Mouse (Mus musculus) C2C12 (cell line): Measurements from ENCODE around the gene Gm28048. TPM values are rescaled to one million over a fixed set of nuclear protein-coding genes. Genes with fewer than 3 reads are reported as not detected.

Experiments
- H3K27me3 ChIP-seq: one replicate; pipeline ENCODE4 v1.6.1; 2011; ENCODE audit not compliant: control insufficient read depth, insufficient read depth, insufficient read length
- H3K36me3 ChIP-seq: one replicate; pipeline ENCODE4 v1.6.1; 2011; ENCODE audit not compliant: control insufficient read depth, insufficient read depth
- H3K4me3 ChIP-seq: one replicate; pipeline ENCODE4 v1.5.1; 2011; ENCODE audit warnings: mild to moderate bottlenecking, control low read depth; ENCODE audit not compliant: poor library complexity, insufficient read depth, severe bottlenecking
- H3K79me2 ChIP-seq: one replicate; pipeline ENCODE4 v1.6.1; 2011; ENCODE audit not compliant: control insufficient read depth, insufficient read depth
- H3K79me3 ChIP-seq: one replicate; pipeline ENCODE4 v1.6.1; 2011; ENCODE audit warnings: low read depth, control low read depth
- H3ac ChIP-seq: one replicate; pipeline ENCODE3; 2011; ENCODE audit warnings: low read depth; ENCODE audit not compliant: control insufficient read depth, insufficient read length
- CEBPB ChIP-seq: IDR thresholded peaks from one replicate; pipeline ENCODE4 v1.6.1; 2011; ENCODE audit warnings: low read depth, mild to moderate bottlenecking, control low read depth, moderate library complexity
- CTCF ChIP-seq: IDR thresholded peaks from one replicate; pipeline ENCODE4 v1.5.1; 2011; ENCODE audit not compliant: control insufficient read depth, insufficient read depth, insufficient read length
- FOSL1 ChIP-seq: IDR thresholded peaks from one replicate; pipeline ENCODE4 v1.8.0; 2011; ENCODE audit warnings: mild to moderate bottlenecking, low read length; ENCODE audit not compliant: poor library complexity, insufficient read depth, severe bottlenecking
- MAX ChIP-seq: IDR thresholded peaks from one replicate; pipeline ENCODE4 v1.6.1; 2011; ENCODE audit warnings: mild to moderate bottlenecking, control low read depth
- MYOD1 ChIP-seq: IDR thresholded peaks from one replicate; pipeline ENCODE4 v1.6.1; 2011; ENCODE audit warnings: low read depth; ENCODE audit not compliant: control insufficient read depth, insufficient read length
- MYOG ChIP-seq: IDR thresholded peaks from one replicate; pipeline ENCODE4 v1.6.1; 2011; ENCODE audit not compliant: control insufficient read depth, insufficient read length; ENCODE audit errors: extremely low read depth
- USF1 ChIP-seq: IDR thresholded peaks from one replicate; pipeline ENCODE4 v1.6.1; 2011; ENCODE audit warnings: low read depth, mild to moderate bottlenecking, control low read depth, moderate library complexity
- polyA plus RNA-seq: library from polyadenylated mRNA; unstranded; fragments of >200 nt; fragmentation: generic; extraction: Trizol; gene quantifications from one replicate; pipeline ENCODE4 v1.2.1, GENCODE M21; 2012; ENCODE audit warnings: missing spikeins

The Gm28048 gene
- polyA plus RNA-seq, 1 experiment: 1.4 TPM

- Histone ChIP-seq H3K36me3 (no peaks in the 10 kb centered on the region), H3K27me3 (no peaks in the 10 kb centered on the region), H3K79me2 (peaks cover 16% of the 10 kb centered on the region), H3K4me3 (no peak overlapping the region), H3K79me3 (peaks cover 11% of the 10 kb centered on the region), H3ac (no peak overlapping the region)
- TF ChIP-seq FOSL1 (no peak), CTCF (no peak), CEBPB (no peak), USF1 (no peak), MYOD1 (no peak), MYOG (no peak), MAX (no peak)
Measured at GRCm38 (mm10) chr11:22985510-22985909, 3.6 kb upstream of the Gm28048 start.

- Histone ChIP-seq H3K36me3 (peaks cover 13% of the 10 kb centered on the region), H3K27me3 (no peaks in the 10 kb centered on the region), H3K4me3 (no peak overlapping the region), H3K79me3 (peaks cover 36% of the 10 kb centered on the region), H3ac (no peak overlapping the region), H3K79me2 (peaks cover 41% of the 10 kb centered on the region)
- TF ChIP-seq CTCF: no peak
Measured at GRCm38 (mm10) chr11:22982846-22983245, 956 bp upstream of the Gm28048 start.

DNA sequence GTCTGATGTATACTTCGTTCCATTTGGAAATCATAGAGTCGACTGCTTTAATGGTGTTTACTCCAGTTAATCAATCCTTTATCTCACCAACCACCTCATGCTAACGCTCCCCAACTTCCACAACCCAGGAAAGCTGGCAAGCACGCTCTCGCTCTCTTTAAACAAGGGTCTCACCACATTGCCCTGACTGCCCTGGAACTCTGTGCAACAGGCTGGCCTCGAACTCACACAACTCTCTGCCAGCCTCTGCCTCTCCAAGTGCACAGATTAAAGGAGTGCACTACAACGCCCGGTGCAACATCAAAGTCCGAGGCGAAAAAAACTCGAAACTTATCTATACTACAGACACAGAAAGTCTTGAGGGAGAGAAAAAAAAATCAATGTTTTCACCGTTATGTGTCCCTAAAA, 343 bp downstream of the Gm28048 start:
- H3K79me3 ChIP-seq: peaks cover 43% of the 10 kb centered on the region
- H3K79me2 ChIP-seq: peaks cover 54% of the 10 kb centered on the region
- peak overlapping the region; percentile 59 for H3K4me3 ChIP-seq
- H3K27me3 ChIP-seq: no peaks in the 10 kb centered on the region
- TF ChIP-seq USF1: no peak
- TF ChIP-seq MYOG: no peak
- no peak for TF ChIP-seq MAX
- TF ChIP-seq FOSL1: no peak
- no peak for TF ChIP-seq MYOD1
- no peak for TF ChIP-seq CEBPB
- TF ChIP-seq CTCF: no peak
- peak overlapping the region; percentile 74 for H3ac ChIP-seq
- H3K36me3 ChIP-seq: peaks cover 18% of the 10 kb centered on the region

DNA sequence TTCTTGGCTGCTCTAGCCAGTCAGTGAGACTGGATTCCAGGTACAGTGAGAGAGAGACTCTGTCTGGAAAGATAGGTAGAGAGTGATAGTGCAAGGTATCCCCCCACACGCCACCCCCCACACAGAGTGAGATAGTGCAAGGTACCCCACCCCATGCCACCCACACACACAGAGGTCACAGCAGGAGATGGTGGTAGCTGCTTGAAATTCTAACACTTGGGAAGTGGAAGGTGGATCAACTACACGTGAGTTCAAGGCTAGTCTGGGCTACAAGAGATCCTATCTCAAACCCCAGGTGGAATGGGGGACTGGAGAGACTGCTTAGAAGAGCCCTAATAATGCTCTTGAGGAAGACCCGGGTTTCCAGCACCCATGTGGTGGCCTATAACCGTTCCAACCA, 849 bp downstream of the Gm28048 start:
- TF ChIP-seq MYOD1: no peak
- TF ChIP-seq CEBPB: no peak
- no peak for TF ChIP-seq FOSL1
- TF ChIP-seq USF1: no peak
- TF ChIP-seq MAX: no peak
- no peak for TF ChIP-seq MYOG
- TF ChIP-seq CTCF: no peak

DNA sequence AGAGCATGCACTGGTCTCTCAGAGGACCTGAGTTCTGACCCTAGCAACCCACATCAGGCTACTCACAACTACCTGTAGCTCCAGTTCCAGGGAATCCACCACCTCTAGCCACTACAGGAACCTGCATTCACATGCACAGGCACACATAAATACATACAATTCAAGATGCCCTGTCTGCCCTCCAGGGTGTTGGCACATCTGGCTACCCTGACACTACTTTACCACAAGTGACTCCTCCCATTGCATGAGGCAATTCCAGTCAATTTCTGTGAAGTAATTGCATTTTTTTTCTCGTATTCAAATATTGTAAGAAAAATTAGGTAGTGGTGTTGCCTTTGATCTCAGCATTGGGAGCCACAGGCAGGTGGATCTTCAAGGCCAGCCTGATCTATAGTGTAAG, 2.7 kb downstream of the Gm28048 start:
- H3K79me2 ChIP-seq: peaks cover 77% of the 10 kb centered on the region
- H3K4me3 ChIP-seq: no peak overlapping the region
- no peaks in the 10 kb centered on the region for H3K27me3 ChIP-seq
- no peak overlapping the region for H3ac ChIP-seq
- no peak for TF ChIP-seq MYOD1
- TF ChIP-seq MAX: no peak
- no peak for TF ChIP-seq CEBPB
- no peak for TF ChIP-seq FOSL1
- TF ChIP-seq MYOG: no peak
- no peak for TF ChIP-seq CTCF
- no peak for TF ChIP-seq USF1
- H3K36me3 ChIP-seq: peaks cover 29% of the 10 kb centered on the region
- peaks cover 63% of the 10 kb centered on the region for H3K79me3 ChIP-seq

More for the DNA sequence above, 849 bp downstream of the Gm28048 start:
- peak overlapping the region; percentile 31 for H3ac ChIP-seq
- H3K79me3 ChIP-seq: peaks cover 48% of the 10 kb centered on the region
- peaks cover 23% of the 10 kb centered on the region for H3K36me3 ChIP-seq
- peak overlapping the region; percentile 59 for H3K4me3 ChIP-seq
- peaks cover 59% of the 10 kb centered on the region for H3K79me2 ChIP-seq
- no peaks in the 10 kb centered on the region for H3K27me3 ChIP-seq

GRCm38 (mm10) chr11:22978711-22979110, 3.2 kb downstream of the Gm28048 start:
- Histone ChIP-seq H3K79me2 (peaks cover 82% of the 10 kb centered on the region), H3K36me3 (peaks cover 29% of the 10 kb centered on the region), H3K27me3 (no peaks in the 10 kb centered on the region), H3K79me3 (peaks cover 68% of the 10 kb centered on the region), H3K4me3 (no peak overlapping the region), H3ac (no peak overlapping the region)
- no peak for TF ChIP-seq MYOD1
- TF ChIP-seq USF1: no peak
